Mouse (Mus musculus): Measurements from ENCODE around the gene Slc26a9.

Gene Slc26a9

DNA sequence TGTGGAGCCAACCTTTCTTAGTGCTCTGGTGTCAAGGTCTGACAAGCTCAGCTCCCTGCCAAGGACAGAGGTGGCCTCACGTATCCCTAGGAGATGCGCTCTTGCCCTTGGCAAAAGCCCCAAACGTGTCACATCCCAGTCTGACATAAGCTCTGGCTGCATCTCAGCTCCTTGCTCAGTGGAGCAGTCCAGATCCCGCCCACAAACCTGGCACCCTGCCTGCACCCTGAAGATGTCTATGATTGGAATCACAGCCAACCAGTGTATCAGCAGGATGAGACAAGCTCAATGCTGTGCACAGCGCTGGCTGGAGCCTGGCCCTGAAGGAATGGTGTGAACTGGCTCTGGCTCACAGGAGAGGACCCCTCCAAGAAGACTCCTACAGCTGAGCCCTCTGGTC, 6.6 kb upstream of the Slc26a9 start:
- DNase-seq: peak; percentile 98

DNA sequence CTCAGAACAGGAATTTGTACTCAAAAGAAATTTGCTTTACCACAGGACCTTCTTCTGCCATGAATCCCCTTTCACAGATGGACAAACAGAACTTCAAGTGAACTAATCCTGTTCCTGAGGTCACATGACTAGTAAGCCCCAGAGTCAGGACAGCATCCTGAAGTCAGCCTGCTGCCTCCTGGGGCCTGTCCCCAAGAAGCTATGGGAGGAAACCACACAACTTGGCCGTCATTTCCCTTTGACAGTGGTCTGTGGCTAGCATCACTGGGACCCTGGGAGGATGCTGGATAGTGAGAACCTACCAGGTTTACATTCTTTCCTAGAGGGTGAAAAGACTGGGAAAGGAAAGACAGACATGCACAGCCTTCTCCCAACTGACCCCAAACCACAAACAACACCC, 5.1 kb upstream of the Slc26a9 start:
- no peak for DNase-seq

DNA sequence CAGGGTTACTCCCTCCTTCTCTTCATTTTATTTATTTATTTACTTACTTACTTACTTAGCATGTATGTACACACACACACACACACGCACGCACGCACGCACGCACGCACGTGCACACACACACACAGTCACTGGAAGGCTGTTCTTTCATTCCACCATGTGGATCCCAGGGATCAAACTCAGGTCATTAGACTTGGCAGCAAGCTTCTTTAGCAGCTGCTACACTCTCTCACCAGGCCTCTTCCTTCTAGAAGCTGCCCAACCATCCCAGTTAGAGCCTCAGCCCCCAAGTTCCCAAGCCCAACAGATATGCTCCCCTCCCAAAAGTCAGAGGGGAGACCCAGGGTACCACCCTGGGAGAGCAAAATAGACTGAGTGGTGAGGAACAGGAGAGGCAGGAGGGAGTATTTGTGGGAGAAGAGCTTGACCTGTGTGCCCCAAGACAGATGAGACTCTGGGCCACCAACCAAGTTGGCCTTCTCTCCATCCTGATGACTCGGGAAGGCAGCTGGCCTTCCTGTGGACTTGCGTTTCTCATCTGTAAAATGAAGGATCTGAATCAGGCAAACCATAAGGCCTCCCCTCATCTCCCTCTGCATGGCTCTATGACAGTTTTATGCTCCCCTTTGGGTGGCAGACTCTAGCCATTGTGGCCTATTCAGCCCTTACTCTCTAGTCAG, 4.2 kb upstream of the Slc26a9 start:
- DNase-seq: no peak

- DNase-seq: no peak
Observed at GRCm38 (mm10) chr1:131745391-131745790, 1.6 kb downstream of the Slc26a9 start.

DNA sequence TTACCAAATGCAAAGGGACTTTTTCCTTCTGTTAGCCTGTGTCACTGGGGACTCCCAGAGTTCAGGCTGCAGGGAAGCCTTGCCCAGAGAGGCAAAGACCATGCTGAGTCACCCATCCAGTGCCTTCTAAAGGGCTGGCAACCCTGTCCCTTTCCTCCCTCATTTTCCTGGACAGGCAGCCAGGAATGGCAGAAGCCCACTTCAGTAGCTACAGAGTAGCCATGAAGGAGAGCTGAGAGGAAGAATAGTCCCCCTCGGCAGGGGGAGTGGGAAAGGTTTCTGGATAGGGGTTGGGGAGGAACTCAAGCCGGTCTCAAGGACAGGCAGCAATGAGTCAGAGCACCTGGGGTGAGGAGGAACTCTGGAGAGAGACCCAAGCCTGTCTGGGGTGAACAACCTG, 3.9 kb downstream of the Slc26a9 start:
- DNase-seq: no peak

DNA sequence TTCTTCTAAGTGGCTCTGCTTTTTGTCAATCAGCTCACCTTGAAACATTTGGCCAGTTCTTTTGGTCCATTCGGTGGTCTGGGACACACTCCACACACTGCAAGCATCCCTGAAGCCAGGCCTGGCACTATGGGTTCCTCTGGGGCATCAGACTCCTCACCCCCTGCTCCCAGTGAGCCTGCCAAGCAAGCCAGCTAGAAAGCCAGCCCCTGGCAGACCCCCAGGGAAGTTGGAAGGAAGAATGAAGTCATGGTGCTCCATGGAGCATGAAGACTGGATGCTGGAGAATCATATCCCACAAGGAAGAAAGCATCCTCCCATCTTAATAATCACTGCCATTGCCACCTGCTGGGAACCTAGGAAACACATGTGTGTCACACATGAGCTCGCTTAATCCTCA, 4.8 kb downstream of the Slc26a9 start:
- no peak for DNase-seq

DNA sequence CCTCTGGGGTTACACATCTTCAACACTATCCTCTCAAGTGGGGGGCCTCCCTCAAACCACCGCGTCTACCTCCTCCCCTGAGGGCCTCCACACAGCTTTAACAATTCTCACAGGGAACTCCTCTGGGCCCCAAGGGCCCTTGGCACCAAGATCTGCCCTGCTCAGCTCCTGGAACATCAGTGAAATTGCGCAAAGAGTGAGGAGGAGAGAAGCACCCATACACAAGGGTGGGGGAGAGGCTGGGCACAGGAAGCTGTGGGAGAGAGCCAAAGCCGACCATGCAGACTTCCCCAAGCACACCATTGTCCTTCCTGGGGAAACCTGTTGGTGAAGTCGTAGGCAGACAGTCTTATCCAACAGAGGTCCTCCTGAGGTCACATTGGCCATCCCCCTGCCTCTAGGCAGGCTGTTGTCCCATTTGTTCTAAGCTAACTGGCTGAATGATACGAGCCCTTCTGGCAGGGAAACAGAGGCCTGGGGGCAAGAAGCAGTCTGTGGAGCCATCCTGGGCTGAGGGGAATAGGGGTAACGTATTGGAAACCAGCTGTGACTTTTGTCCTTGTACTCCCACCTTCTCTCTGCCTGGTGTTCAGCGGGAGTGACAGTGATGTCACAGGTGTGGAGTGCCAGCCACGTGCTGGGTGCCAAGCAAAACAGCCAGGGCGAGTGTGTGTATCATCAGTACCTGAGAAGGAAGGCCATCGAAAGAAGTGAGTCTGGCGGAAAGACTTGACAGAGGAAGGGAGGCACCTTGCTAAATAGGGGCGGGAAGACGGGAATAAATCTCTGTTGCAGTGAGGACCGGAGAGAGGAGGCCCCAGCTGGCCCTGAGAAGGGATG, 6.1 kb downstream of the Slc26a9 start:
- DNase-seq: no peak

DNA sequence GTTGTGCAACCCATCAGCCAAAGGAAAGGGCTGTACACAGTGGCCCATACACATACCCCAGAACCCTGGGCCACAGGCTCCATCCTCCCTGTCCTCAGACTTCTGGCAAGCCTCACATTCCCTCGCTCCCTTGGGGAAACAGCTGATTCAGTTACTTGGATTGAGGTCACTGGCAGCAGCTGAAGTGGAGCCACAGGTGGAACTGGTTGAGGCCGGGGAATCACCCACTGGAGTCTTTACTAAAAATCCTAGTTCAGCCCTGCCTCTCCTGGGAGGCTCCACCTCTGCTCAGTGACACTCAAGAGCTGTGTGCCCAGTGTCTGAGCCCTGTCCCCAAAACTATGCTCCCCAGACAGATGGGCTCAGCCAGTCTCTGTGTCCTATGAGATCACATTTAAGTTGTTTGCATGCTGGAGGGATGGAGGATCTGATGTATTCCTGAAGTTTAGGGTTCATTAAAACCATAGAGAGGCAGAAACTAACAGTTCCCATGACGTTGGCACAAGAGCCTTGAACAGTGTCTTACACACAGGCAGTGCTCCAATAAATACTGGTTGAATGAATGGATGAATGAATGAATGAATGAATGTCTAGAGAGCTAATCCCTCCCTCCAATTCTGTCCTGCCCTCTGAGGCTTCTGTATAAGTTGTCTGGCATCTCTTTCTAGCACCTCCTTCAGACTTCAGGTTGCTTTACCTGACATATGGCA, 7.5 kb downstream of the Slc26a9 start:
- DNase-seq: no peak

GRCm38 (mm10) chr1:131751891-131752311, 8.1 kb downstream of the Slc26a9 start:
- DNase-seq: no peak

DNA sequence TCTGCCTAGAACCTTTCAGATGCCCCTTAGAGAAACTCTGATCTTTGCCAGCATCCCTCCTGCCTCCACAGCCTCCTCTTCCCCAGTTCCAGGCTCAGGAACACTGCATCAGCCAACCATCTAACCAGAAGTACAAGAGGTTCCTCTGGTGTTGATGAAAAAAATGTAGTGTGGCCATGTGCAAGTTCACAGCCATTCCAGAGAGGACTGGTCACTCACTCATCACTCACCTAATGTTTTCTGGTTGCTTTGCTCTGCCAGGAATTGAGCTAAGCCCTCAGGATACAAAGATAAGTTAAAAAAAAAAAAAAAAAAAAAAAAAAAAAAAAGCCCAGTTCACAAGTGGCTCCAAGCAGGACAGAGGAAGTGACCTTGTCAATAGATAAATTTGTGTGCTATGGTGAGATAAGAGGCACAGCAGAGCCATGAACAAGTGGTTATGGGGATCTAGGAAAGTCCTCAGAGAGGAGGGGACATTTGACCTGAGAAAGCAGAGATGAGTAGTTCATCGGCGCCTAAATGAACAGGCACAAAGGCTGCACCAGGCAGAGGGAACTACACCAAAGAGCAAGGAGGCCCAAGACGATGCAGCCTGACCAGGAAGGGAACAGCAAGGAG, 10.5 kb downstream of the Slc26a9 start:
- DNase-seq: no peak

DNA sequence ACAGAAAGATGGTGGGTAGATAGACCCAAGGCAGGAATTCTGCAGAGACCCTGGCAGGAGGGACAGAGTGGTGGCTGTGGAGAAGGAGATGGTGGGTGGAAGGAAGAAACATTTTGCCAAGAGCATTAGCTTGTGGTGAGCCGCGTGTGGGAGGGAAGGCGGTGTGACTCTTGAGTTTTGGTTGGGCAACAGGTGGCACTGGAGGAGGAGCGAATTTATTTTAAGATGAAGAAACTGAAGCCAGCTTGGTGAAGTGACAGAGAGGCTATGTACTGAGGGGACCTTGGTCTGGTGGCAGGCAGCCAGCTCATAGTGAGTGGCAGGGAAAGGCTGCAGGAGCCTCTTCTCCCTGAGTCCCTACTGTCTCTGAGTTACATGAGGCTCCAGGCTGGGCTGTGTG, 11.1 kb downstream of the Slc26a9 start:
- DNase-seq: peak; percentile 62

DNA sequence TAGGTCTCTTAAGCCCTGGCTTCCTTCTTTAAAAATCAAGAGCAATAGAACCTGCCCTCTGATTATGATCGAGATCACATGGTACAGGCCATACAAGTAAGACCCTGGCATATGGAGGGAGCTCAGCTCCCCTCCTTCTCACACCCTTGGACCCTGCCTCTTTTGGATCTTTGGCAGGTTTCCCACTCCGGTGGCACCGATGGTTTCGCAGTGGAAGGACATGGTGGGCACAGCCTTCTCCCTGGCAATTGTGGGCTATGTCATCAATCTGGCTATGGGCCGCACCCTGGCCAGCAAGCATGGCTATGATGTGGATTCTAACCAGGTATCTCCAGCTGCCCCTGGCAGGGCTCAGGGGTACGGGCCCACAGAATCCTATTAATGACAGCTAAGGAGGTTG, 13.4 kb downstream of the Slc26a9 start:
- DNase-seq: no peak

GRCm38 (mm10) chr1:131758796-131759195, 15.0 kb downstream of the Slc26a9 start:
- no peak for DNase-seq

- DNase-seq: no peak
Observed at GRCm38 (mm10) chr1:131759667-131760427, 16.0 kb downstream of the Slc26a9 start.

DNA sequence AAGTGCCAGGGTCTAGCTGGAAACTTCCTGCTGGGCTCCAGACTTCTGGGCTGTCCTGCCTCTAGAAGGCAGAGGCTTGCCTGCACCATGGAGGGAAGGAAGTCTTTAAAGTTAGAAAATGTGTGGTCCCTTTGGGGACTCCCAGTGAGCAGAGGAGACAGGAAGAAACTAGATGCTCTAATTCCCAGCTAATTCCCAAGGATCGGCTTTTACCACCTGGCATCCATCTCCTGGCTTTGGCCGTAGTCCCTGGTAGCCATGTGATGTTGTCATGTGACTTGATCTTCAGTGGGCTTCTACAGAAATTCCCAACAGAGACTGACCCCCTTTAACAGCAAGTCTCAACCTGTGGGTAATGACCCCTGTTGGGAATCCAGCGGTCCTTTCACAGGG, 16.6 kb downstream of the Slc26a9 start:
- DNase-seq: no peak

GRCm38 (mm10) chr1:131761079-131761831, 17.4 kb downstream of the Slc26a9 start:
- no peak for DNase-seq

GRCm38 (mm10) chr1:131763683-131764082, 19.9 kb downstream of the Slc26a9 start:
- no peak for DNase-seq

- no peak for DNase-seq
Observed at GRCm38 (mm10) chr1:131764581-131765338, 20.9 kb downstream of the Slc26a9 start.

- DNase-seq: peak; percentile 77
Observed at GRCm38 (mm10) chr1:131765357-131766001, 21.7 kb downstream of the Slc26a9 start.

DNA sequence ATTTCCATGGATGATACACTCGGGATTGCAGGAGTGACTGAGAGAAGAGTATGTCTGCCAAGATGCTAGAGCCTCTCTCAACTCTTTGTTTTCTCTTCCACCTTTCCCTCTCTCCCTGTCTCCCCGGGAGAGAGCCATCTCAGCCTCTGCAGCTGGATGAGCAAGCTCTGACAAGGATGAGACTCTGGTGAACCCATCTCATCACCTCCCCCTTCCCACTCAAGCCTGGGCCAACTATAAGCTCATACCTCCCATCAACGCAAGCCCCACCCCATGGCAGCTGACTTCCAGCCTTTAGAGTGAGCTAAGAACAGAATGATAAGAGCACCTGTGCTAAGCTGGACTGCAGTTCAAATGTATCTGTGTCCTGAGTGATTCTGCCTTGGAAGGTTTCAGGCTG, 25.5 kb downstream of the Slc26a9 start:
- DNase-seq: no peak
